Mouse (Mus musculus) cerebellum, adult 9-11 months (tissue): ENCODE results near the gene Prkcg.

Source experiments
- DNase-seq: peaks from one replicate; pipeline ENCODE4 v3.0.0; 2022

The Prkcg gene

GRCm38 (mm10) chr7:3367569-3367968 is 78.6 kb downstream of the Prkcg start:
- no peak for DNase-seq

GRCm38 (mm10) chr7:3368311-3368710 is 79.3 kb downstream of the Prkcg start:
- no peak for DNase-seq

GRCm38 (mm10) chr7:3369189-3369588 is 80.2 kb downstream of the Prkcg start:
- DNase-seq: no peak

- no peak for DNase-seq
These were observed 81.4 kb downstream of the Prkcg start for GRCm38 (mm10) chr7:3370407-3370806.

- no peak for DNase-seq
These were observed 83.4 kb downstream of the Prkcg start for GRCm38 (mm10) chr7:3372376-3372775.

GRCm38 (mm10) chr7:3373754-3374153 is 84.8 kb downstream of the Prkcg start:
- DNase-seq: no peak

GRCm38 (mm10) chr7:3376831-3377230 is 87.9 kb downstream of the Prkcg start:
- no peak for DNase-seq
